Mouse (Mus musculus) cerebellum, postnatal 10 days (tissue): Measurements from ENCODE around the gene Cyb5rl.
"Not testable (repeated sequence)": the region's sequence is repeated elsewhere in the genome, so short reads cannot be mapped to it uniquely, and the experiment has no call there.

Source experiments
- DNase-seq, 2 experiments: peaks; one replicate each; pipeline ENCODE4 v3.0.0; 2021; ENCODE audit warnings: mixed read lengths in 2 of 2

Cyb5rl gene

DNA sequence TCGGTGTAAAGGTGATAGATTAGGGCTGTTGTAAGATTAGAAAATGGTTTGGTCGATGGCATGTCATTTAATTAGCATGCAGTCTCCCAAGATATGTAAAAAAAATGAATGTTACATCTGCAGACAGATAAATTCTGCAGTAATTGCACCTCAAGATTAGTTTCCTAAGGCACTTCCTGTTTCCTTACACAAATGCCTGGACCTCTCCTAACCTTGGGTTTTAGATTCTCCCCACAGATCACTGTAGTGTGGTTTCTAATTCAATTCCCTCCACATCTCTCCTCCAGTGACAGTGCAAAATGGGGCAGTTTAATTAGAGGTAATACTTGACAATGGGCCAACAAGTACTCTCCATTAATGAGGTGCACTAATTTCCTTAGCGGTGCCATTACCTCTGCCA, 3.6 kb upstream of the Cyb5rl start:
- DNase-seq = no peak

DNA sequence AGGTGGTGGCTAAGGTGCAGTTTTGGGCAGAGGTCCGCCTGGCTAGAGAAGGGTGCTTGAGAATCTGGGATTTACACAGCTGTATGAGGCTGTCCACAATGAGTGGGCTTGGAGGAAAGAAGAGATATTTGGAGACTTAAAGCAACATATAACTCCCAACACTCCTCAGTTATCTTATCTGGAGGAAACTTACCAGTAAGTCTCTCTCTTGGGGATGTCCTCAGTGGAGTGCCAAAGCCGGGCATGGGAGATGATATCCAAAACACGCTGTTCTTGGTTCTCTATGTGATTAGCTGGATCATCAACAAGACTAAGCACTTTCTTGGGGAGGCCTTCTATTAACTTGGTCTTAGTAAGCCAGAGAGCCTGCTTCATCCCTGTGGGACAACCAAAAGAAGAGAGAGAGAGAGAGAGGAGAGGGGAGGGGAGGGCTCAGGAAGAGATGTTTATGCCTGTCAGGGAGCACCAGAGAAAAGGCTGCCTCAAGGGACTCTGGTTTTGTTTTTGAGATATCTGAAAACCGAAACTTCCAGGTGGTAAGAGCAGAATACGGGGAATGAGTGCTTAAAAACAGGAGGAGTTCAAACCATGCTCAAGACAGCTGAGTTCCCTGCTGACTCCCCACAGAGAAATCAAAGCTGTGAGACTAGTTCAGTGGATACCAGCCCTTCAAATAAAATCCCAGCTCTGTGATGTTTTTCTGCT, 2.2 kb upstream of the Cyb5rl start:
- no peak for DNase-seq

DNA sequence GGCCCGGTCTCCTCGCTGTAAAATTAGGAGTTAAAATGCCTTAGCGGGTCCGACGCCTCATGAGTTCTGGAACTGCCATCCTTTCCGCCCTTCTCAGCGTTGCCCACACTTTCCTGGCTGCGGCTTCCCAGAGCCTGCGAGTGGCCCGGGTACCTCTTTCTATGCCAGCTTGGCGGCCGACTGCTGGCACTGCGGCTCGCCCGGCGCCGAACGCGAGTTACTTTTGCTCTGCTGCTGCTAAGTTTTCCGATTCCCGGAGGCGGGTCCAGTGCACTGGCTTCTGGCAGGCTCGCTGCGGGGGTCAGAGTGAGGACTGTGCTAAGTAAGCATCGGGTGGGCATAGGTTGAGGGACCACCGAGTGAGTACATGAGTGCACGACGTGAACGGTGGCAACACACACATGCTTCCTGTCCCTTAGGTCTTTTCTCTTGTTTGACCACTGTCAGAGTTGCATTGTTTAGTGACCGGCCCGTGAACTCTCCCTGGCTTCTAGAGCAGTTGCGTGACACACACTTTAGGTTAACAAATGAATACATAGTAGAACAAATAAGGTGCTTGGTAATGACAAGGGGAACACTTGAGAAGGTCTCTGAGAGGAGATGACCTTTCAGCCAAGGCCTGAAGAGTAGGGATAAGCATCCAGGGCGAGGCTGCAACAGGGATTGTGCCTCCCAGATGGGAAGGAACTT, 508 bp downstream of the Cyb5rl start:
- peak; percentile 66 for DNase-seq

DNA sequence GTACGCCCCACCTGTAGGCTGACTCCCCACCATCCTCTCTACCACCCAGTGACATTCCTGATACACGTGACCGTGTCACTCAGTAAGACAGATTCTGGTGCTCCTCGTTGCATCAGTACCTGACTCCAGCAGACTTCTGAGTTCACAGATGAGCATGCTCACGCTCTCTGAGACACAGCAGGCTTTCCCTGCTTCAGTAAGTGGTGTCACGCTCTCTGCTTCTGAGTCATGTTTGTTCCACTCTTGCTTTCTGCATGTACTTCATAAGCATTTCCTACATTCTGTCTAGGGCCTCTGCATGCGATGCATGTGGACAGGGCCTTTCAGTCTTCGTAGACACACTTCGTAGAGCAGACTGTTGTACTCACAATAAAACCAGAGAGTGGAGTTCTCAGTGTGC, 5.6 kb downstream of the Cyb5rl start:
- no peak for DNase-seq

DNA sequence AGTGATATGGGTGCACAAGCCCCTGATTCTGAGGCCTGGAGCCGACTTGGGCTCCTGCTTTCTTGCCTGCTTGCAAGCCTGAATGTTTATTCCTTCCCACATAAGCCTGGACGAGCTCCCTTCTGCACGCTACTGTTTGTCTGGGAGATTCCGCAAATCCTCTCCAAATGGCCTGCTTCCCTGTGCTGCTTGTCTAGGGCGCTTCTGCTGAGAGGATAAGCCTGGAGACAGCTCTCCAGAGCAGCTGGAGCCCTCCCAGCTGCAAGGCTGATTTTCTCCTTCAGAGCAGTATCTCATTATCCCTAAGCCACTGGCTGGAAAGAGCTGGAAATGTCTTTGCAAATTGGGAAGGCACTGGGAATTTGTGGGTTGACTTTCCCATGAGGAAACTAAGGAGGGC, 8.7 kb downstream of the Cyb5rl start:
- no peak for DNase-seq

DNA sequence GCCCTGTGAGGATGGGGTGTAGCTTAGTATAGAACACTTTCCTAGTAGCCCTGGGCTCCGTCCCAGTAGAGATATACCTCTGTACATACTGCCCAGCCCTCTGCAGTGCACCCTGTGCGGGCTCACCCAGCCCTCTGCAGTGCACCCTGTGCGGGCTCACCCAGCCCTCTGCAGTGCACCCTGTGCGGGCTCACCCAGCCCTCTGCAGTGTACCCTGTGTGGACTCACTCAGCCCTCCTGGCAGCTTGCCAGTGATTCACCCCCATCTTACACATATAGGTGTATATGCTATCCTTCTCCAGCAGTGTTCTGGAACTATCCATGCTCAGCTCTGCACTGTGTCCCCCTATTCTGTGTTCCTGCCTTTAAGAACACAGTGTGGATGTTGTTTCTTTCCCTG, 12.1 kb downstream of the Cyb5rl start:
- DNase-seq = no peak

GRCm38 (mm10) chr4:107079716-107080115, 12.9 kb downstream of the Cyb5rl start:
- DNase-seq = no peak

GRCm38 (mm10) chr4:107082185-107082584, 15.4 kb downstream of the Cyb5rl start:
- DNase-seq = no peak

DNA sequence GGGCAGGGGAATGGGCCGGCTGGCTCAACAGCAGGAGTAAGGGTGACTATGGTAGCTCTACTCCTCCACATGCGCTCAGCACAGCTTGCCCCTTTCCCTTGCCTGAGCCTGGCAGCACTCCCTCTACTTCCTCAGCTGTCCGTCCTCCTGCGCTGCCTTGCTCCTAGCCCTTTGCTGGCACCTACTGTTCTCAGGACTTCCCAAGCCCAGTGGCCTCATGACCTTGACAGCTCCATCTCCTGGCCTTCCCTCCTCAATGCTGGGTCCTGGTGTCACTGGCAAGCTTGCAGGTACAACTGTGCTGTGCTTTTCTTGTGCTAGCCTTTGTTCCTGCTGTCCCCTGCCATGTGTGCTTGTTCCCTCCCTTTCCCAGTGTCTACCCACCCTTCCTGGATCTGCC, 16.3 kb downstream of the Cyb5rl start:
- no peak for DNase-seq

- peak; percentile 32 to 45 for DNase-seq
Measured at GRCm38 (mm10) chr4:107084343-107084742, 17.6 kb downstream of the Cyb5rl start.

DNA sequence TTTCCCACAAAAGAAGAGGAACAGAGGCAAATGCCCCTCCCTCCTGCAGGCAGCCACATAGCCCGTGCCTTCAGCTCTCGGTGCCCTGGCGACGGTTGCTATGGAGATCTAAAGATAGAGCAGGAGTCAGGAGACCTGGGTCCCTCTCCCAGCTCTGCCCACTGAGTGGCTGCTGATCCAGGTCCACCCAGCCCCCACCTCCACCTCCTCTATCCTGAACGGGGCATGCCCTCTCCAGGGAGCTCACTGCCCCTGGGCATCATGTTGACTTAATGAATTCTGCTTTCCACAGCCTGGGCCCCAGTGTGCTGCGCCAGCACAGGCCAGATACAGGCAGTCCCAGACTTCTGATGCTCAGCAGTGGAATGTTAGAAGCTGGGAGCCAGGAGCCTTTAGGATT, 18.1 kb downstream of the Cyb5rl start:
- peak; percentile 56 to 71 for DNase-seq

- DNase-seq = no peak
Measured at GRCm38 (mm10) chr4:107091696-107092095, 24.9 kb downstream of the Cyb5rl start.

GRCm38 (mm10) chr4:107094484-107095187, 27.8 kb downstream of the Cyb5rl start:
- no peak for DNase-seq

- DNase-seq = peak; percentile 87 to 91
Measured at GRCm38 (mm10) chr4:107096043-107096442, 29.3 kb downstream of the Cyb5rl start.

DNA sequence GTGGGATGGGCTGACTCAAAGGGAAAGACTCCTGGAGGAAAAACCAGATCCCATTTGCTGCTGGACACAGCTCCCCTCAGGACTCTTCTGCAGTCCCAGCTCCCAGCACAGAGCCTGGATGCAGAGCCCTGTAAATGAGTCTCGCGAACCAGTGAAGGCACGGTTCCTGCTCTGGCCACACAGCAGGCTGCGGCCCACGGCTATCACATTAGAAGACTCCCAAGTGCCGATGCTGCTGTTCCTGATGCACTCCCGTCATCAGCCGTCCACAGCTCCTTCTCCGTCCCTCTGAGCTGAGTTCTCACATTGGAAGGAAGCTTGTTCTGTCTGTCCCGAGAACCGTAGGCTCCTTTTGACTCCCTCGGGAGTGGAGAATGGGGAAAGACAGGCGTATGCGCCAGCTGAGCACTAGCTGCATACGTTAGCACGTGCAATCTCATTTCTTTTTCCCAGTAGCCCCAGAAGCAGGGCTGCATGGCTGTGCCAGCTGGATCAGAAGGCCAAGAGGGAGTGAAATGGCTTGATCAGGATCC, 30.1 kb downstream of the Cyb5rl start, which contains the start of gene Cdcp2:
Cdcp2 (plus strand) TSS at position 51 of the 533 bp plus-strand sequence.
- DNase-seq = peak in 1 of 2 experiments; percentile 32

GRCm38 (mm10) chr4:107097871-107098270, 31.1 kb downstream of the Cyb5rl start:
- peak; percentile 63 to 72 for DNase-seq

DNA sequence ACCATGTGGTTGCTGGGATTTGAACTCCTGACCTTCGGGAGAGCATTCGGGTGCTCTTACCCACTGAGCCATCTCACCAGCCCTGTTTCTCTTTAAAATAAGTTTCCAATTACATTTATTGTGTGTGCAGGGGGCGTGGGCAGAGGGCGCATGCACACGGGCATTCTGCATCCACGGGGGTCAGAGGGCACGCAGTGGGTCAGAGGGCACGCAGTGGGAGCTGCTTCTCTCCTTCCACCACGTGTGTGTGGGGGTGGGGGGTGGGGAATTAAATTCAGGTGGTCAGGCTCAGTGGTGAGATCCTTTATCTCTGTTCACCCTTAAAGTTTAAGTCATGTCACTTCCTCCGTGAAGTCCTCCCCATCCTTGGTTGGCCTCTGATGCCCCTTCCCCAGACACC, 31.6 kb downstream of the Cyb5rl start:
- DNase-seq = no peak

GRCm38 (mm10) chr4:107098791-107099525, 32.2 kb downstream of the Cyb5rl start:
- DNase-seq = peak; percentile 63 to 72

DNA sequence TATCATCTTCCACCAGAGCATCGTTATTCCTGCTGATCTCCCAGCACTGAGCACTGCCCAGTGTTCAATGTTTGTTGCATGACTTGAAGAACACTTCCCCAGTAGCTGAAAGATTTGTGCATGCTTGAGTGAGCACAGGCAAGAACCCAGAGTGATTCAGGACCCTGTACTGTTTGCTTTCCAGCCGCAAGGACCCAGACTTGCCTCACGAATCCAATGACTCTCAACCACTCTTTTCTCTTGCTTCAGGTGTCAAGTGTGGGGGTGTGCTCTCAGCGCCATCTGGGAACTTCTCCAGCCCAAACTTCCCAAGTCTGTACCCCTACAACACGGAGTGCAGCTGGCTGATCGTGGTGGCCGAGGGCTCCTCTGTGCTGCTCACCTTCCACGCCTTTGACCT, 35.4 kb downstream of the Cyb5rl start:
- DNase-seq = no peak

- no peak for DNase-seq
Measured at GRCm38 (mm10) chr4:107106777-107107176, 40.0 kb downstream of the Cyb5rl start.

- DNase-seq = peak; percentile 48 to 52
Measured at GRCm38 (mm10) chr4:107108291-107108731, 41.5 kb downstream of the Cyb5rl start.

- not testable (repeated sequence) for DNase-seq
Measured at GRCm38 (mm10) chr4:107109181-107109580, 42.4 kb downstream of the Cyb5rl start.

GRCm38 (mm10) chr4:107114278-107114677, 47.5 kb downstream of the Cyb5rl start:
- DNase-seq = no peak
